Mouse (Mus musculus) olfactory bulb, adult 2 months (tissue): ENCODE data around the gene Plin2.
"Not testable (repeated sequence)": the region's sequence is repeated elsewhere in the genome, so short reads cannot be mapped to it uniquely, and the experiment has no call there.

Source experiments
- CTCF ChIP-seq: fragments of 200-500 bp; IDR thresholded peaks from 2 replicates; pipeline ENCODE4 v1.5.1; 2012; ENCODE audit warnings: low read depth, mild to moderate bottlenecking, low read length, moderate library complexity; ENCODE audit not compliant: insufficient read depth
- POLR2A ChIP-seq: fragments of 200-500 bp; IDR thresholded peaks from 2 replicates; pipeline ENCODE4 v1.6.1; 2012; ENCODE audit warnings: mild to moderate bottlenecking, low read depth, low read length, moderate library complexity; ENCODE audit not compliant: insufficient read depth

DNA sequence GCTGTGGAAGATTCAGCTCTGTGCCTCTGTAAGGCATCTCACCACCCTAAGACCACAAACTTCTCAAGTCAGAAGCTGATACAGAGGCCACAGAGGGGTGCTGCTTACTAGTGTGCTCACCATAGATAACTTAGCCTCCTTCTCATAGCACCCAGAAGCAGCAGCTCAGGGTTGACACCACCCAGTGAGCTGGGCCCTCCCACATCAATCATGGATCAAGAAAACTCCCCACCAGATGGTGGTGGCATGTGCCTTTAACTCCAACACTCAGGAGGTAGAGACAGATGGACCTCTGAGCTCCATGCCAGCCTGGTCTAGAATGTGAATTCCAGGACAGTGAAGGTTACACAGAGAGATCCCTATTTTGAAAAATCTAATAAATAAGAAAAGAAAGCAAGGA lies 4.9 kb upstream of the Plin2 start:
- TF ChIP-seq CTCF, POLR2A: not testable (repeated sequence)
